Mouse (Mus musculus) hindbrain, postnatal 0 days (tissue): ENCODE measurements around the gene Schip1. TPM values are rescaled to one million over a fixed set of nuclear protein-coding genes. Genes with fewer than 3 reads are reported as not detected.
A peak's percentile ranks its signal among the peaks of the same experiment; 100 is the strongest.

Experiments
- ATAC-seq: fragments of 200-750 bp; cut with Nextera tagmentation; 2 replicates; pipeline ENCODE4 v1.8.0; 2017; ENCODE audit warnings: mild to moderate bottlenecking, moderate TSS enrichment, moderate library complexity
- DNase-seq: peaks from one replicate; pipeline ENCODE4 v3.0.0-alpha.2; 2015; ENCODE audit warnings: low spot score
- H3K27ac ChIP-seq: fragments of 300-500 bp; sonication (generic); 2 replicates; pipeline ENCODE4 v1.5.1; 2014; ENCODE audit warnings: mild to moderate bottlenecking
- H3K27me3 ChIP-seq: fragments of 300-500 bp; sonication (generic); 2 replicates; pipeline ENCODE4 v1.6.1; 2014; ENCODE audit warnings: low read length, mixed read lengths; ENCODE audit not compliant: insufficient read depth
- H3K36me3 ChIP-seq: fragments of 300-500 bp; sonication (generic); 2 replicates; pipeline ENCODE4 v1.6.1; 2014; ENCODE audit warnings: low read length, mixed read lengths; ENCODE audit not compliant: insufficient read depth
- H3K4me1 ChIP-seq: fragments of 300-500 bp; sonication (generic); 2 replicates; pipeline ENCODE4 v1.6.1; 2014; ENCODE audit warnings: antibody characterized with exemption, low read length, mixed read lengths; ENCODE audit not compliant: insufficient read depth
- H3K4me2 ChIP-seq: fragments of 300-500 bp; sonication (generic); 2 replicates; pipeline ENCODE4 v1.6.1; 2014; ENCODE audit warnings: low read depth, mild to moderate bottlenecking, low read length, moderate library complexity, mixed read lengths
- H3K4me3 ChIP-seq: fragments of 300-500 bp; sonication (generic); 2 replicates; pipeline ENCODE4 v1.5.1; 2014; ENCODE audit warnings: low read length
- H3K9ac ChIP-seq: fragments of 300-500 bp; sonication (generic); replicated peaks from 2 replicates; pipeline ENCODE4 v1.6.1; 2014; ENCODE audit warnings: mild to moderate bottlenecking, low read length, moderate library complexity, mixed read lengths
- H3K9me3 ChIP-seq: fragments of 300-500 bp; sonication (generic); 2 replicates; pipeline ENCODE4 v1.6.1; 2016; ENCODE audit warnings: low read length, mixed read lengths
- CTCF ChIP-seq: IDR thresholded peaks from 2 replicates; pipeline ENCODE4 v1.5.1; 2016; ENCODE audit warnings: antibody characterized with exemption, control low read depth, low read depth
- WGBS: fragments of 180-500 bp; shearing (Covaris S2); extraction: QIAGEN DNeasy Blood & Tissue Kit; methylation state at CpG from one replicate; pipeline ENCODE4 v1.1.7; 2014; 5-methylcytosine and 5-hydroxymethylcytosine counted together
- polyA plus RNA-seq: library from polyadenylated mRNA; unstranded; fragments of >200 nt; fragmentation: Nextera tagmentation; extraction: Ambion mirVana; gene quantifications from 2 replicates; pipeline ENCODE4 v1.2.1, GENCODE M21; 2015
- total RNA-seq: library from RNA; depleted of rRNA; stranded (reverse); fragments of >200 nt; gene quantifications from 2 replicates; pipeline ENCODE4 v1.2.3, GENCODE M21; 2014

Gene Schip1
- total and polyA plus RNA-seq, 2 experiments from 2014 or later: 94.3 to 163 TPM

DNA sequence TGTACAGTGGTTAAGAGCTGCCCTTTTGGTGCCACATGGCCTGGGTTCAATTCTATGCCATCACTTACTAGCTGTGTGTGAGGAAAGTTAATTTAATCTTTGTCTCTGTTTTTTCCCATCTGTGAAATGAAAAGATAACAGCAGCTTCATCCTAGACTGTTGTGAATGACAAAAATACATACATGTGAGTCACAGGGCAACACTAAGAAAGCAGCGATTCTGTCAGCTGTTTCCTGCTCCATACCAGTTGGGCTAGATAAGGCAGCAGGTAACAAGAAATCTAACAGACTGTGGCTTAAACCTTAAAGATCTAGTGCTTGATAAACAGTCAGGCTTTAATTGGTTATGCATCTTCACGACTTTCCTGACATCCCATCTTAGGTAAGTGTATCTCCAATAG, 124.5 kb downstream of the Schip1 start:
- no peak for TF ChIP-seq CTCF

DNA sequence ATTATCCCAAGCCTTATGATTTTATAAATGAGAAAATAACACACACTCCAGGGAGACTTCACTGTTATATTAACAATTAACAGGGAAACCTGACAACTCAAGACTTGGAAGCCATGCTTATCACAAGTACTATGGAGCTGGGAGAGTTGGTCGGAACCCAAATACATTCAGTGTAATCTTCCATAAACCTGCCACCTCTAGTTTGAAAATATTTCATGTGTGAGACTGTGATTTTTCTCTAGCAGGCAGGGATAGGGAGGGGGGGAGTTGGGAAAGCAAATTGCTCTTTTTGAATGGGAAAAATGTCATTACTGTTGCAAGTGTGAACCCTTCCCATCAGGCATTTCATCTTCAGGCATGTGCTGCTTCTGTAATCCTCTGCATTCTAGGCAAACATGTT, 132.3 kb downstream of the Schip1 start:
- Histone ChIP-seq H3K4me1 (no peaks in the 10 kb centered on the region), H3K4me2 (no peak overlapping the region), H3K36me3 (no peaks in the 10 kb centered on the region), H3K27ac (no peak overlapping the region), H3K27me3 (no peaks in the 10 kb centered on the region), H3K4me3 (no peak overlapping the region), H3K9ac (no peak overlapping the region), H3K9me3 (no peaks in the 10 kb centered on the region)
- WGBS: 94% methylated on average over 1 of the region's 1 CpGs
- ATAC-seq (no peak), DNase-seq (no peak)
- TF ChIP-seq CTCF: no peak

More for the DNA sequence above, 124.5 kb downstream of the Schip1 start:
- no peaks in the 10 kb centered on the region for H3K36me3 ChIP-seq
- 82% methylated on average over 2 of the region's 2 CpGs for WGBS
- H3K9ac ChIP-seq: no peak overlapping the region
- no peaks in the 10 kb centered on the region for H3K9me3 ChIP-seq
- H3K27me3 ChIP-seq: no peaks in the 10 kb centered on the region
- no peaks in the 10 kb centered on the region for H3K4me1 ChIP-seq
- no peak overlapping the region for H3K4me3 ChIP-seq
- no peak for DNase-seq
- H3K4me2 ChIP-seq: no peak overlapping the region
- H3K27ac ChIP-seq: no peak overlapping the region
- ATAC-seq: no peak

DNA sequence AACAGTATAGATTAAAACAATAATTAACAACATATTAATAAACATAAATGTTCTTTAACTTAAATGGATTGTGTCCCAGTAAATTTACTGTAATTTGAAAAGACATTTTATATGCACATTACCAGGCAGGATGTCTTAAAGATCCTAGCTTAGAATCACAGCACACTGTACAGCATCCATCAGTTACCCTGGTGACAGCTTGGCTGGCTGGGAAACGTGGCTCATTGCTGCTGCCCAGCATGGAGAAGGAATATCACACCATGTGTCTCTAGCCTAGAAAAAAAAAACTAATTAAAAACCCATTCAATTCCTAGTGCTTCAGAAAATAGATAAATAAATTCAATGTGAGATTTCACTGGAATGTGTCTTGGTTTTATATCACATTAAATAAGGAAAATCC, 136.6 kb downstream of the Schip1 start:
- Histone ChIP-seq H3K27ac (no peak overlapping the region), H3K36me3 (no peaks in the 10 kb centered on the region), H3K4me2 (no peak overlapping the region), H3K4me3 (no peak overlapping the region), H3K27me3 (no peaks in the 10 kb centered on the region), H3K9ac (no peak overlapping the region), H3K4me1 (no peaks in the 10 kb centered on the region; the same call in 1 of the 2 replicates), H3K9me3 (no peaks in the 10 kb centered on the region)
- ATAC-seq: peak; percentile 77; the same call in 1 of the 2 replicates
- DNase-seq: peak; percentile 57
- no peak for TF ChIP-seq CTCF
- WGBS: 8% methylated on average over 1 of the region's 1 CpGs

DNA sequence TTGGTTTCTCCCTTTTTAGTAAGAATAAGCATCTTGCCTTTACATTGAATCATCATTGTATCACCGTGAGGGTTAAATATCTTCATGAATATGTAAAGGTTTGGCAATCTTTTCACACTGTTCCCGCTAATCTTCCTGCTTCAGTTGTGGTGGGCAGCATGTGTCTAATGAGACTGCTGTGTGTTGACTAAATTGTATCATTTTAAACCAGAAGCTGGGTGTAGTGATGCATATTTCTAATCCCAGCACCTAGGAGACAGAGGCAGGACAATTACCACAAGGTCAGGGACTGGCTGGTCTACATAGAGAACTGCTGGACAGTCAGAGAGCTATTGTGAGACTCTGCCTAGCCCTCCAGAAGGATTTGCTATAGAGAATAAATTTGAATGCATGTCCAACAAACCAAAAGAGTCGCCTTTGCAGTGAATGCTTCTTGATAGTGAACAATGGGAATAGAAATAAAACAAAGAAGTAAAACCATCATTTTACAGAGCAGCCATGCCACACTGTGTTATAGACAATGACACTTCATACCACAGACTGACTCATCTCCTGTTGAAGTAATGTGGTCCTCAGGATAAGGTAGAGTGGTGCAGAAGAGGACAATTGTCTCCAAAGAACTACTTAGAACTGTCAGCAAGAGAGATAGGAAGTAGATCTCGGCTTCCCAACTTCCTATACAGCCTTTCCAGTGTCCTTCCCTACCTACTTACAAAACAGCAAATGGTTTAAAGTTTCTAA, 137.7 kb downstream of the Schip1 start:
- Histone ChIP-seq H3K4me1 (no peaks in the 10 kb centered on the region; the same call in 1 of the 2 replicates), H3K4me3 (no peak overlapping the region), H3K9me3 (no peaks in the 10 kb centered on the region), H3K27me3 (no peaks in the 10 kb centered on the region), H3K27ac (no peak overlapping the region), H3K36me3 (no peaks in the 10 kb centered on the region), H3K4me2 (no peak overlapping the region), H3K9ac (no peak overlapping the region)
- 25% methylated on average over 4 of the region's 4 CpGs for WGBS
- no peak for ATAC-seq
- DNase-seq: no peak
- no peak for TF ChIP-seq CTCF

- no peak for TF ChIP-seq CTCF
- ATAC-seq: no peak
- Histone ChIP-seq H3K4me1 (no peaks in the 10 kb centered on the region; the same call in 1 of the 2 replicates), H3K4me3 (no peak overlapping the region), H3K9me3 (no peaks in the 10 kb centered on the region), H3K27ac (no peak overlapping the region), H3K4me2 (no peak overlapping the region), H3K27me3 (no peaks in the 10 kb centered on the region), H3K36me3 (no peaks in the 10 kb centered on the region), H3K9ac (no peak overlapping the region)
- WGBS: 37% methylated on average over 4 of the region's 4 CpGs
- no peak for DNase-seq
Observed at GRCm38 (mm10) chr3:68203934-68204467, 139.4 kb downstream of the Schip1 start.

GRCm38 (mm10) chr3:68210422-68210821, 145.8 kb downstream of the Schip1 start:
- H3K9ac ChIP-seq: no peak overlapping the region
- H3K27me3 ChIP-seq: no peaks in the 10 kb centered on the region
- no peak overlapping the region for H3K4me2 ChIP-seq
- H3K27ac ChIP-seq: no peak overlapping the region
- no peaks in the 10 kb centered on the region for H3K9me3 ChIP-seq
- no peak for ATAC-seq
- no peaks in the 10 kb centered on the region for H3K36me3 ChIP-seq
- WGBS: 59% methylated on average over 4 of the region's 4 CpGs
- no peaks in the 10 kb centered on the region for H3K4me1 ChIP-seq
- TF ChIP-seq CTCF: no peak
- H3K4me3 ChIP-seq: no peak overlapping the region
- DNase-seq: no peak

- Histone ChIP-seq H3K36me3 (no peaks in the 10 kb centered on the region), H3K4me3 (no peak overlapping the region), H3K4me2 (no peak overlapping the region), H3K9me3 (no peaks in the 10 kb centered on the region), H3K4me1 (no peaks in the 10 kb centered on the region), H3K9ac (no peak overlapping the region), H3K27ac (no peak overlapping the region), H3K27me3 (no peaks in the 10 kb centered on the region)
- TF ChIP-seq CTCF: no peak
- 90% methylated on average over 3 of the region's 3 CpGs for WGBS
- no peak for ATAC-seq
- no peak for DNase-seq
Observed at GRCm38 (mm10) chr3:68221452-68221851, 156.8 kb downstream of the Schip1 start.
